Mouse (Mus musculus) hematopoietic stem cell, adult 5-6 weeks (primary cell): ENCODE results near the gene Inpp5a. TPM values are rescaled to one million over a fixed set of nuclear protein-coding genes. Genes with fewer than 3 reads are reported as not detected.
"Not testable (repeated sequence)": the region's sequence is repeated elsewhere in the genome, so short reads cannot be mapped to it uniquely, and the experiment has no call there.

ENCODE experiments used
- ATAC-seq, 2 experiments: fragments of 125-278 bp in 1 of 2; replicated peaks in 1 of 2; 2 replicates each; pipeline ENCODE4 v1.8.0; 2016 to 2017; ENCODE audit warnings: inconsistent platforms in 2 of 2, mild to moderate bottlenecking in 2 of 2, moderate number of reproducible peaks in 2 of 2, low read depth in 1 of 2, moderate TSS enrichment in 1 of 2; ENCODE audit not compliant: low FRiP score in 2 of 2, poor library complexity in 2 of 2, severe bottlenecking in 2 of 2, insufficient read depth in 1 of 2, low TSS enrichment in 1 of 2
- total RNA-seq: library from RNA; stranded (forward); fragments of 172-1452, 232-1000 nt; gene quantifications from 2 replicates; pipeline ENCODE4 v1.2.3, GENCODE M21; 2017

Inpp5a gene
- total RNA-seq, 1 experiment from 2014 or later = 5.6 TPM

GRCm38 (mm10) chr7:139418371-139418770 is 29.5 kb downstream of the Inpp5a start:
- no peak for ATAC-seq

- ATAC-seq = no peak
These were observed 33.9 kb downstream of the Inpp5a start for GRCm38 (mm10) chr7:139422827-139423226.

- ATAC-seq = peak; percentile 27 to 74
These were observed 45.4 kb downstream of the Inpp5a start for GRCm38 (mm10) chr7:139434095-139434830.

- not testable (repeated sequence) for ATAC-seq
These were observed 46.0 kb downstream of the Inpp5a start for GRCm38 (mm10) chr7:139434931-139435330.

- no peak for ATAC-seq
These were observed 46.8 kb downstream of the Inpp5a start for GRCm38 (mm10) chr7:139435749-139436148.

- ATAC-seq = no peak
These were observed 48.0 kb downstream of the Inpp5a start for GRCm38 (mm10) chr7:139436951-139437350.

- no peak for ATAC-seq
These were observed 48.6 kb downstream of the Inpp5a start for GRCm38 (mm10) chr7:139437471-139437870.

- ATAC-seq = no peak
These were observed 49.2 kb downstream of the Inpp5a start for GRCm38 (mm10) chr7:139437926-139438600.

- no peak for ATAC-seq
These were observed 49.7 kb downstream of the Inpp5a start for GRCm38 (mm10) chr7:139438601-139438945.

GRCm38 (mm10) chr7:139439031-139439430 is 50.1 kb downstream of the Inpp5a start:
- no peak for ATAC-seq

- ATAC-seq = no peak
These were observed 51.3 kb downstream of the Inpp5a start for GRCm38 (mm10) chr7:139439922-139440895.

GRCm38 (mm10) chr7:139441022-139441421 is 52.1 kb downstream of the Inpp5a start:
- ATAC-seq = no peak

- ATAC-seq = peak; percentile 23 to 36; a peak in 2 of 4 replicates
These were observed 52.9 kb downstream of the Inpp5a start for GRCm38 (mm10) chr7:139441761-139442211.

- no peak for ATAC-seq
These were observed 56.7 kb downstream of the Inpp5a start for GRCm38 (mm10) chr7:139445621-139446020.

- ATAC-seq = no peak
These were observed 58.5 kb downstream of the Inpp5a start for GRCm38 (mm10) chr7:139447381-139447780.

GRCm38 (mm10) chr7:139450186-139450998 is 61.5 kb downstream of the Inpp5a start:
- no peak for ATAC-seq

GRCm38 (mm10) chr7:139451711-139452110 is 62.8 kb downstream of the Inpp5a start:
- ATAC-seq = no peak
